Mouse (Mus musculus) MEL-GATA-1-ER (cell line): ENCODE data around the gene Ttbk2.
A peak's percentile ranks its signal among the peaks of the same experiment; 100 is the strongest.

Source experiments
- DNase-seq: peaks from one replicate; pipeline ENCODE4 v3.0.0-alpha.2; 2012; ENCODE audit warnings: low read depth; ENCODE audit errors: extremely low read depth

Ttbk2 gene

GRCm38 (mm10) chr2:120850424-120851082 is at the start of gene Ttbk2:
Gene Ttbk2, minus strand, starts transcription at chr2:120850604.
- peak; percentile 94 for DNase-seq

- no peak for DNase-seq
These were observed 46.0 kb upstream of the Ttbk2 start for GRCm38 (mm10) chr2:120896361-120896760.

- DNase-seq: no peak
These were observed 37.2 kb upstream of the Ttbk2 start for GRCm38 (mm10) chr2:120887601-120888000.

- DNase-seq: no peak
These were observed 22.8 kb upstream of the Ttbk2 start for GRCm38 (mm10) chr2:120873192-120873591.

GRCm38 (mm10) chr2:120871447-120872336 is 21.3 kb upstream of the Ttbk2 start:
- no peak for DNase-seq

GRCm38 (mm10) chr2:120867336-120867735 is 16.9 kb upstream of the Ttbk2 start:
- DNase-seq: no peak

- no peak for DNase-seq
These were observed 16.2 kb upstream of the Ttbk2 start for GRCm38 (mm10) chr2:120866561-120866960.

- no peak for DNase-seq
These were observed 13.0 kb upstream of the Ttbk2 start for GRCm38 (mm10) chr2:120863389-120863788.

GRCm38 (mm10) chr2:120860699-120861098 is 10.3 kb upstream of the Ttbk2 start:
- no peak for DNase-seq

GRCm38 (mm10) chr2:120858131-120858530 is 7.7 kb upstream of the Ttbk2 start:
- DNase-seq: no peak

GRCm38 (mm10) chr2:120853151-120853550 is 2.7 kb upstream of the Ttbk2 start:
- DNase-seq: no peak

GRCm38 (mm10) chr2:120852626-120853025 is 2.2 kb upstream of the Ttbk2 start:
- DNase-seq: no peak

GRCm38 (mm10) chr2:120849449-120850423 is 668 bp downstream of the Ttbk2 start, which contains the start of gene Cdan1:
Gene Cdan1, minus strand, starts transcription at chr2:120850128.
- DNase-seq: peak; percentile 27

- no peak for DNase-seq
These were observed 5.1 kb downstream of the Ttbk2 start for GRCm38 (mm10) chr2:120845280-120845679.

- DNase-seq: peak; percentile 52
These were observed 6.4 kb downstream of the Ttbk2 start for GRCm38 (mm10) chr2:120843990-120844389.

GRCm38 (mm10) chr2:120841211-120841610 is 9.2 kb downstream of the Ttbk2 start:
- no peak for DNase-seq

- DNase-seq: no peak
These were observed 15.2 kb downstream of the Ttbk2 start for GRCm38 (mm10) chr2:120835167-120835566.

- DNase-seq: peak; percentile 41
These were observed 23.3 kb downstream of the Ttbk2 start for GRCm38 (mm10) chr2:120826936-120827638.

- DNase-seq: peak; percentile 11
These were observed 80.0 kb downstream of the Ttbk2 start for GRCm38 (mm10) chr2:120770265-120770935.

- DNase-seq: no peak
These were observed 88.5 kb downstream of the Ttbk2 start for GRCm38 (mm10) chr2:120761922-120762321.
